Mouse (Mus musculus) heart, adult 2 months (tissue): Measurements from ENCODE around the gene Dnajb14. TPM values are rescaled to one million over a fixed set of nuclear protein-coding genes. Genes with fewer than 3 reads are reported as not detected.

ENCODE experiments used
- DNase-seq, 2 experiments: peaks; one replicate each; pipeline ENCODE4 v3.0.0; 2021
- H3K27ac ChIP-seq: fragments of 200-600 bp; 2 replicates; pipeline ENCODE4 v1.8.1; 2022
- H3K27me3 ChIP-seq: fragments of 200-500 bp; 2 replicates; pipeline ENCODE4 v1.6.1; 2012; ENCODE audit warnings: mild to moderate bottlenecking, low read length, inconsistent platforms, mixed read lengths; ENCODE audit not compliant: control insufficient read depth, insufficient read depth
- H3K36me3 ChIP-seq: fragments of 200-500 bp; 2 replicates; pipeline ENCODE4 v1.6.1; 2012; ENCODE audit warnings: low read length, inconsistent platforms; ENCODE audit not compliant: control insufficient read depth, insufficient read depth
- H3K4me1 ChIP-seq: fragments of 200-500 bp; 2 replicates; pipeline ENCODE4 v1.6.1; 2011; ENCODE audit warnings: low read length; ENCODE audit not compliant: control insufficient read depth, insufficient read depth
- H3K4me3 ChIP-seq: fragments of 200-600 bp; 2 replicates; pipeline ENCODE4 v1.8.1; 2022
- H3K79me2 ChIP-seq: fragments of 200-500 bp; replicated peaks from 2 replicates; pipeline ENCODE4 v1.6.1; 2012; ENCODE audit warnings: mild to moderate bottlenecking, inconsistent platforms, low read length, moderate library complexity, mixed read lengths; ENCODE audit not compliant: control insufficient read depth, insufficient read depth
- H3K9ac ChIP-seq: fragments of 200-500 bp; 2 replicates; pipeline ENCODE4 v1.6.1; 2012; ENCODE audit warnings: low read depth, mild to moderate bottlenecking, control low read depth, inconsistent platforms, low read length, mixed read lengths
- CTCF ChIP-seq: fragments of 200-600 bp; IDR thresholded peaks from 2 replicates; pipeline ENCODE4 v1.8.1; 2022; ENCODE audit warnings: antibody characterized with exemption, mild to moderate bottlenecking, moderate library complexity
- EP300 ChIP-seq: fragments of 200-500 bp; IDR thresholded peaks from 2 replicates; pipeline ENCODE4 v1.6.1; 2011; ENCODE audit warnings: low read depth, low read length, control low read depth; ENCODE audit not compliant: insufficient read depth
- POLR2A ChIP-seq: fragments of 200-500 bp; IDR thresholded peaks from 2 replicates; pipeline ENCODE4 v1.6.1; 2011; ENCODE audit warnings: mild to moderate bottlenecking, low read depth, low read length, control low read depth; ENCODE audit not compliant: insufficient read depth
- WGBS: fragments of 180-500 bp; shearing (Covaris S2); methylation state at CpG from one replicate; pipeline ENCODE4 v1.1.7; 2018; 5-methylcytosine and 5-hydroxymethylcytosine counted together
- intact Hi-C: fragments of 180-260 bp; cut with DNase I; formaldehyde crosslinking; loops from one replicate; pipeline ENCODE4 v1.15.1; 2025
- long read RNA-seq: library from polyadenylated mRNA; stranded (forward); transcript quantifications from one replicate; pipeline ENCODE4 v2.0.0, GENCODE M21; 2021
- polyA plus RNA-seq: library from polyadenylated mRNA; depleted of rRNA; stranded (reverse); fragments of >200 nt; gene quantifications from 2 replicates; pipeline ENCODE4 v1.2.3, GENCODE M21; 2012; rRNA removed
- total RNA-seq, 2 experiments: library from RNA; stranded (reverse); gene quantifications; 2 replicates each; pipeline ENCODE4 v1.2.3; 2021

Gene Dnajb14
- total RNA-seq (10 to 100 TPM; 10.1 to 11.5 TPM), polyA plus RNA-seq (3.2 and 7.8 TPM in 2 replicates)
- long read RNA-seq, full-length matches to known transcripts: 3 of 6 reads
- long read RNA-seq, partial matches to known transcripts: 0 of 6 reads
- long read RNA-seq, other reads (novel, unspliced or antisense): 3 of 6 reads

DNA sequence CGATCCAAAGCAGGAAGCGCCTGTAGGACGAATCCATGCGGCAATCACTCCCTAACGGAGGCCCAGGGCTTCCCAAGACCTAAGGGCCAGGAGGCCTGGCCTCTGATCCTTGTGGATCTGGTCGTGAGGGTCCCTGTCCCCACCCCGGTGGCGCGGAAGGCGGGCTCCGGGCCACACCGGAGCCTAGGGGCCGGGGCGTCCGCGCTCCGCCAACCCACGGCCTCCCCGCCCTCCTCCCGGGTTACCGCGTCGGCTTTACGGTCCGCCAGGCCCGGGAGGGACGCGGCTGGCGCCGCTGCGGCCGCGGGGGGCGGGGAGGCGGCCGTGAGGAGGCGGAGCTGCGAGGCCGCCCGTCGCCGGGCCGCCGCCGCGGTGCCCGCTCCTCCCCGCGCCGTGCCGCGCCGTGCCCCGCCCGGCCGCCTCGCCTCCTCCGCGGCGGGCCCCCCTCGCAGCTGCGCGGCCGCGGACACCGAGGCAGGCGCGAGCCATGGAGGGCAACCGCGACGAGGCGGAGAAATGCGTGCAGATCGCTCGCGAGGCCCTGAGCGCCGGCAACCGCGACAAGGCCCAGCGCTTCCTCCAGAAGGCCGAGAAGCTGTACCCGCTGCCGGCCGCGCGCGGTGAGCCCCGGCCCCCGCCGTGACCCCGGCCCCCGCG lies at the start of gene Dnajb14:
TSS of gene Dnajb14 (plus strand) at position 239 of the 657 bp plus-strand sequence.
- no peaks in the 10 kb centered on the region for H3K27me3 ChIP-seq
- peak; percentile 86 for DNase-seq
- intact Hi-C loops: loop anchor here (5.0 to 10.0 kb wide), 3 partner anchors 210 to 1207 kb away; partner anchors contain the start of genes Adh5 and Rap1gds1
- no peaks in the 10 kb centered on the region for H3K4me1 ChIP-seq
- H3K27ac ChIP-seq: peak within 1 kb of the TSS; percentile 97
- peak within 1 kb of the TSS; percentile 69 for H3K4me3 ChIP-seq
- no peak for TF ChIP-seq EP300
- TF ChIP-seq CTCF: no peak
- TF ChIP-seq POLR2A: no peak
- H3K9ac ChIP-seq: peak within 1 kb of the TSS; percentile 98
- WGBS: 2% methylated on average over 91 of the region's 94 CpGs
- no peaks in the 10 kb centered on the region; the same call in 1 of the 2 replicates for H3K36me3 ChIP-seq
- H3K79me2 ChIP-seq: 0 out of 2 replicates have a peak, but pooled peaks cover 2% of the 10 kb centered on the region

DNA sequence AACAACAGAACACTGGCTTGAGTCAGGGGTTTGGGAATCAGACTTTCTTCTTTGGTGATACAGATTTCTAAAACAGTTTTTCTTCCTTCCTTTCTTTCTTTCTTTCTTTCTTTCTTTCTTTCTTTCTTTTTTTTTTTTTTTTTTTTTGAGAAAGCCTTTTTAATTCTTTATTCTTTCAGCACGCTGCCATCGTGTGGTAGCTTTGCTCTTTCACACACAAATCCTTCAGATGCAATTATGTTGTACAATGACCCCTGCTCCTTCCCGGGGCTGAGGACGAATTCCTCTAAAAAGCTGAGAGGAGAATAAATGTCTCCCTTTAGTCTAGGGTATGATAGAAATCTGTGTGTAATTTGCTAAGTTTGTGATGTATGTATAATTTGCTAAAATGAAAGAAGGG lies 48.8 kb upstream of the Dnajb14 start:
- no peak overlapping the region for H3K4me3 ChIP-seq
- no peaks in the 10 kb centered on the region for H3K27me3 ChIP-seq
- TF ChIP-seq EP300 (no peak), CTCF (peak; percentile 31)
- intact Hi-C loops: no loop called here
- H3K4me1 ChIP-seq: no peaks in the 10 kb centered on the region
- no peaks in the 10 kb centered on the region for H3K79me2 ChIP-seq
- H3K36me3 ChIP-seq: no peaks in the 10 kb centered on the region
- H3K9ac ChIP-seq: no peak overlapping the region
- no peak for DNase-seq
- H3K27ac ChIP-seq: no peak overlapping the region
- 47% methylated on average over 4 of the region's 4 CpGs for WGBS

DNA sequence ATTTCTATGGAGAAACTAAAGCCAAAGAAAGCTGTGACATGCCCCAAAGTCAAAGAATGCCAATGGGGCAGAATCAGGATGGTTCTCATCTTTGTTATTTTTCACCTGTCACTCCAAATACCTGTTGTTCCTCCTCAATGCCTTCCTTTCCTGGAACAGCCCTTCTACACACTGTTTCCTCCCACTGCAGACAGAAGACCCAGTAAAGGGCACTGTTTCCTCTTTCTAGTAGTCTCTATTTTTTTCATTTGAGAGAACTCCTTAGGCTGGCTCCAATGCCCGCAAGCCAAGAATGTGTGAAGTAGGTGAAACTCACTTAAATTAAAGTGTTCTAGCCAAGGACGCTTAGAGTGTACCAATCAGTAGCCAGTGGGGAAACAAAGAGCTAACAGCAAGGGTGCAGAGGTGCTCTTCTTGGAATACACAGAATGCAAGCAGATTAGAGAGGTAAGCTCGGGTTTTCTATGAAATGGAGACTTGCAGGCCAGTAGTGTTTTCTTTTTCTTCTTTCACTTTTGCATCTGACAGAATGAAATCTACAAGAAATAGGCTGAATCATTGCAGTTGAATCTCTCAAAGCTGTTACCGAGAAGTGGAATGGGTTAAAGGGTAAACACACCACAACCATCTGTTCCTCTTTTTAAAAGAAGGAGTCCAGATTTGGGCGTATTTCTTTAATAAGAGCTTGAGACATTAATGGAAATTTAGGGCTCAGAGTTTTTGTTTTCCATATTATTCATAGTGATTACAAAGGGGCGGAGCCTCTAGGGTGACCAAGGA lies 46.6 kb upstream of the Dnajb14 start:
- intact Hi-C loops: no loop called here
- Histone ChIP-seq H3K79me2 (no peaks in the 10 kb centered on the region), H3K36me3 (no peaks in the 10 kb centered on the region), H3K27me3 (no peaks in the 10 kb centered on the region), H3K9ac (no peak overlapping the region), H3K4me3 (no peak overlapping the region), H3K27ac (no peak overlapping the region), H3K4me1 (no peaks in the 10 kb centered on the region)
- no peak for DNase-seq
- 77% methylated on average over 6 of the region's 6 CpGs for WGBS
- no peak for TF ChIP-seq CTCF
- no peak for TF ChIP-seq EP300
- no peak for TF ChIP-seq POLR2A

DNA sequence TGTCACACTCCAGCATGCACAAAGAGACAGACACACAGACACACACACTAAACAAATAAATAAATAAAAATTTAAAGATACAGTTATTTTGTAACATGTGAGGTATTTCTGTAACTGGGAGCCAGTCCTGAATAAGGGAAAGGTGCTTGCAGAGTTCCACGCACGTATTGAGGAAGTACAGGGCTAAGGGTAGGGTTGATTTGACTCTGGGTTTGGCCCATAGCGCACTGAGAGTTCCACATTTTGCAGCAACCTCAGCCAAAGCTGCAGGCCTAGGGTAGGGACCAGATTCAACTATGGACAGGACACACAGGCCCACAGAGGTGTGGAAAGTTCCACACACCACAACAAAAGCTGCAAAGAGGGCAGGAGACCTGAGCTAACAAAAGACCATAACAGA lies 44.2 kb upstream of the Dnajb14 start:
- H3K9ac ChIP-seq: no peak overlapping the region
- H3K4me1 ChIP-seq: no peaks in the 10 kb centered on the region
- TF ChIP-seq CTCF (no peak), EP300 (no peak), POLR2A (no peak)
- DNase-seq: no peak
- no peaks in the 10 kb centered on the region for H3K36me3 ChIP-seq
- H3K27me3 ChIP-seq: no peaks in the 10 kb centered on the region
- H3K79me2 ChIP-seq: no peaks in the 10 kb centered on the region
- intact Hi-C loops: no loop called here
- no peak overlapping the region for H3K27ac ChIP-seq
- H3K4me3 ChIP-seq: no peak overlapping the region
- WGBS: 94% methylated on average over 3 of the region's 3 CpGs

DNA sequence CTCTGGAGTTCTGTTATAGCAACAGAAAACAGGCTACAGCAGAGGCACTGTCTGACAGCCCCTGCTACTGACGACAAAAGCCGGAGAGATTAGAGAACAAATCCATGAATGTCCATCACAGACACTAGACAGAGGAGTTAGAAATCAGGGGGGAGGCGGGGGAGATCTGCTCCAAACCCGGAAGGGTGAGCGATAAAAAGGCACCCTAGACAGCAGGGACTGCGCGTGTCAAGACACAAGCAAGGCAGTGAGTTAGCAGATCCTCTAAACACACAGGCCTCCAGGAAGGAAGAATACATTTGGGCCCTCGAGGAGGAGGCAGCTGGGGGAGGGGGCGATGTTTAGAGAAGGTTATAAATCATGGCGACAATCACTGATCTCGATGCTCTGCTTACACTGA lies 39.8 kb upstream of the Dnajb14 start:
- H3K27me3 ChIP-seq: no peaks in the 10 kb centered on the region
- intact Hi-C loops: no loop called here
- 28% methylated on average over 11 of the region's 11 CpGs for WGBS
- DNase-seq: no peak
- H3K27ac ChIP-seq: no peak overlapping the region
- no peaks in the 10 kb centered on the region for H3K36me3 ChIP-seq
- H3K4me1 ChIP-seq: no peaks in the 10 kb centered on the region
- H3K79me2 ChIP-seq: no peaks in the 10 kb centered on the region
- H3K4me3 ChIP-seq: no peak overlapping the region
- H3K9ac ChIP-seq: no peak overlapping the region
- TF ChIP-seq POLR2A (no peak), EP300 (no peak), CTCF (no peak)

DNA sequence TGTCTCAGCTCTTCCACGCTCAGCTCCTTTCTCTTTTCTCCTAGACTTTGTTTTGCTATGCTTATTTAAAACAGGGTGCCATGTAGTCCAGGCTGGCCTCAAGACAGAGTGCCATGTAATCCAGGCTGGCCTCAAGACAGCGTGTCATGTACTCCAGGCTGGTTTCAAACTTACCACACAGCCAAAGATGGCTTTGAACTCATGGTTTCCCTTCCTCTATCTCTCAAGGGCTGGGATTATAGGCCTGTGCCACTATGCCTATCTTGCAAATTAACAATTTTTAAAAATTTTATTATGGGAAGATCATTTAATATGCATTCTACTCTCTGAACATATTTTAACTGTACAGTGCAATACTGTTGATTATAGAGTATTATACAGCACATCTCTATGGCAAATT lies 36.3 kb upstream of the Dnajb14 start:
- DNase-seq: no peak

More for the DNA sequence above, 36.3 kb upstream of the Dnajb14 start:
- TF ChIP-seq CTCF: no peak
- no peak for TF ChIP-seq EP300
- TF ChIP-seq POLR2A: no peak
- Histone ChIP-seq H3K27me3 (no peaks in the 10 kb centered on the region), H3K36me3 (no peaks in the 10 kb centered on the region), H3K4me1 (no peaks in the 10 kb centered on the region), H3K9ac (no peak overlapping the region), H3K4me3 (no peak overlapping the region), H3K27ac (no peak overlapping the region), H3K79me2 (no peaks in the 10 kb centered on the region)
- WGBS: 84% methylated on average over 2 of the region's 2 CpGs
- intact Hi-C loops: no loop called here
